18 mouse cellular contexts compared by ENCODE assay signal in genomic region chr19:10189022-10189421, GRCm38 (mm10). TPM values are rescaled to one million over a fixed set of nuclear protein-coding genes. Genes with fewer than 3 reads are reported as not detected.
DNase-seq lines count a peak whose midpoint lies in the region; ATAC-seq and TF ChIP-seq lines count a peak whose summit lies in the region.
"Had no signal": no experiment of that assay in that cellular context is flagged by ENCODE, and none has a peak within 500 bp of the region (broad histone marks: within the 10 kb centered on the region; RNA-seq: fewer than 3 reads in every experiment).

No protein-coding gene starts in this region.

- no peak for TF ChIP-seq EP300 in liver, postnatal 0 days (IDR thresholded peaks at IDR 0.05; ENCODE audit: low read depth)

- H3K4me3 ChIP-seq in forebrain, embryonic 13.5 days, result no peak overlapping the region
- no peak overlapping the region for H3K4me3 ChIP-seq in forebrain, embryonic 12.5 days (replicated peaks)
- no peak overlapping the region for H3K4me3 ChIP-seq in intestine, embryonic 15.5 days (replicated peaks)
- no peak overlapping the region for H3K4me3 ChIP-seq in intestine, embryonic 16.5 days (ENCODE audit: low read length)
- no peak overlapping the region for H3K4me3 ChIP-seq in liver, embryonic 12.5 days
- H3K4me3 ChIP-seq in liver, postnatal 0 days (ENCODE audit: low read depth, low read length), result no peak overlapping the region
- no peak overlapping the region for H3K4me3 ChIP-seq in macrophage (ENCODE audit: inconsistent target)
- H3K4me3 ChIP-seq: erythroblast, embryonic 14.5 days; megakaryocyte, embryonic 14.5 days had no signal

- H3K9ac ChIP-seq in forebrain, embryonic 13.5 days, result no peak overlapping the region
- H3K9ac ChIP-seq in forebrain, embryonic 12.5 days, result no peak overlapping the region
- H3K9ac ChIP-seq in intestine, embryonic 15.5 days, result no peak overlapping the region
- H3K9ac ChIP-seq in intestine, embryonic 16.5 days (ENCODE audit: low read depth, low read length), result no peak overlapping the region
- no peak overlapping the region for H3K9ac ChIP-seq in liver, embryonic 12.5 days
- H3K9ac ChIP-seq in liver, postnatal 0 days (replicated peaks), result no peak overlapping the region
- H3K9ac ChIP-seq: liver, embryonic 14.5 days had no signal

- WGBS in forebrain, embryonic 13.5 days, result 94% methylated on average over 6 of the region's 6 CpGs
- WGBS in forebrain, embryonic 12.5 days, result 93% methylated on average over 6 of the region's 6 CpGs
- 92% methylated on average over 6 of the region's 6 CpGs for WGBS in intestine, embryonic 15.5 days
- 94% methylated on average over 6 of the region's 6 CpGs for WGBS in intestine, embryonic 16.5 days
- 91% methylated on average over 6 of the region's 6 CpGs for WGBS in liver, embryonic 12.5 days (ENCODE audit: insufficient replicate concordance)
- 95% methylated on average over 6 of the region's 6 CpGs for WGBS in liver, postnatal 0 days (ENCODE audit: insufficient replicate concordance)
- WGBS in macrophage (ENCODE audit: missing documents), result 96% methylated on average over 6 of the region's 6 CpGs

- no peak for TF ChIP-seq CTCF in liver, postnatal 0 days (IDR thresholded peaks at IDR 0.05; ENCODE audit: low read depth)

- H3K36me3 ChIP-seq in forebrain, embryonic 13.5 days (ENCODE audit: poor library complexity, severe bottlenecking), result peaks cover 90% of the 10 kb centered on the region
- H3K36me3 ChIP-seq in forebrain, embryonic 12.5 days (replicated peaks), result peaks cover 92% of the 10 kb centered on the region
- H3K36me3 ChIP-seq in intestine, embryonic 15.5 days, result peaks cover 72% of the 10 kb centered on the region
- H3K36me3 ChIP-seq in intestine, embryonic 16.5 days (ENCODE audit: control insufficient read depth, insufficient read depth, low read length), result peaks cover 38% of the 10 kb centered on the region
- H3K36me3 ChIP-seq in liver, embryonic 12.5 days, result peaks cover 95% of the 10 kb centered on the region
- H3K36me3 ChIP-seq in liver, postnatal 0 days (replicated peaks; ENCODE audit: insufficient read depth, low read length), result peaks cover 73% of the 10 kb centered on the region
- peaks cover 37% of the 10 kb centered on the region; the same call in 1 of the 2 replicates for H3K36me3 ChIP-seq in macrophage (ENCODE audit: inconsistent target)

- H3K27me3 ChIP-seq in forebrain, embryonic 13.5 days, result no peaks in the 10 kb centered on the region
- no peaks in the 10 kb centered on the region for H3K27me3 ChIP-seq in forebrain, embryonic 12.5 days
- H3K27me3 ChIP-seq in intestine, embryonic 15.5 days (replicated peaks), result no peaks in the 10 kb centered on the region
- H3K27me3 ChIP-seq in intestine, embryonic 16.5 days (replicated peaks; ENCODE audit: control insufficient read depth, insufficient read depth, low read length), result no peaks in the 10 kb centered on the region
- no peaks in the 10 kb centered on the region for H3K27me3 ChIP-seq in liver, embryonic 12.5 days (replicated peaks)
- no peaks in the 10 kb centered on the region for H3K27me3 ChIP-seq in liver, postnatal 0 days (ENCODE audit: insufficient read depth, low read length)
- H3K27me3 ChIP-seq: CH12.LX; megakaryocyte, embryonic 14.5 days had no signal

- H3K27ac ChIP-seq in forebrain, embryonic 13.5 days, result peak overlapping the region; percentile 59
- no peak overlapping the region for H3K27ac ChIP-seq in forebrain, embryonic 12.5 days
- 0 out of 2 replicates have a peak overlapping the region, but pooled peaks have one; percentile 22 for H3K27ac ChIP-seq in intestine, embryonic 15.5 days
- no peak overlapping the region; the same call in 1 of the 2 replicates for H3K27ac ChIP-seq in intestine, embryonic 16.5 days (ENCODE audit: low read length)
- H3K27ac ChIP-seq in liver, embryonic 12.5 days, result 0 out of 2 replicates have a peak overlapping the region, but pooled peaks have one; percentile 5
- no peak overlapping the region for H3K27ac ChIP-seq in liver, postnatal 0 days (ENCODE audit: low read depth)
- 0 out of 2 replicates have a peak overlapping the region, but pooled peaks have one; percentile 24 for H3K27ac ChIP-seq in macrophage
- H3K27ac ChIP-seq: liver, embryonic 14.5 days had no signal

- ATAC-seq in forebrain, embryonic 13.5 days, result no peak
- ATAC-seq in forebrain, embryonic 12.5 days (ENCODE audit: low FRiP score), result no peak
- no peak for ATAC-seq in intestine, embryonic 15.5 days
- ATAC-seq in intestine, embryonic 16.5 days, result no peak
- ATAC-seq in liver, embryonic 12.5 days, result no peak
- no peak for ATAC-seq in liver, postnatal 0 days
- ATAC-seq: inflammation-experienced regulatory T-cells, adult 6 months; lung, postnatal 0 days had no signal

- no peaks in the 10 kb centered on the region for H3K9me3 ChIP-seq in forebrain, embryonic 13.5 days (replicated peaks)
- no peaks in the 10 kb centered on the region for H3K9me3 ChIP-seq in forebrain, embryonic 12.5 days
- no peaks in the 10 kb centered on the region for H3K9me3 ChIP-seq in intestine, embryonic 15.5 days
- no peaks in the 10 kb centered on the region for H3K9me3 ChIP-seq in intestine, embryonic 16.5 days (ENCODE audit: control insufficient read depth, low read length)
- H3K9me3 ChIP-seq in liver, embryonic 12.5 days (replicated peaks), result no peaks in the 10 kb centered on the region
- no peaks in the 10 kb centered on the region for H3K9me3 ChIP-seq in liver, postnatal 0 days (ENCODE audit: low read length)
- H3K9me3 ChIP-seq: limb, embryonic 10.5 days; megakaryocyte, embryonic 14.5 days had no signal

- no peak overlapping the region for H3K4me2 ChIP-seq in forebrain, embryonic 13.5 days
- H3K4me2 ChIP-seq in forebrain, embryonic 12.5 days, result no peak overlapping the region
- H3K4me2 ChIP-seq in intestine, embryonic 15.5 days (replicated peaks), result no peak overlapping the region
- H3K4me2 ChIP-seq in intestine, embryonic 16.5 days (ENCODE audit: low read depth, low read length), result no peak overlapping the region
- H3K4me2 ChIP-seq in liver, embryonic 12.5 days, result no peak overlapping the region
- H3K4me2 ChIP-seq in liver, postnatal 0 days (ENCODE audit: low read depth, low read length), result no peak overlapping the region

- DNase-seq in liver, postnatal 0 days, result no peak
- DNase-seq: heart, postnatal 10 days; thymus, postnatal 25 days had no signal

- H3K79me2 ChIP-seq in macrophage (ENCODE audit: inconsistent target), result peaks cover 33% of the 10 kb centered on the region

- peaks cover 48% of the 10 kb centered on the region for H3K4me1 ChIP-seq in forebrain, embryonic 13.5 days
- H3K4me1 ChIP-seq in forebrain, embryonic 12.5 days, result peaks cover 28% of the 10 kb centered on the region
- peaks cover 34% of the 10 kb centered on the region for H3K4me1 ChIP-seq in intestine, embryonic 15.5 days (replicated peaks)
- peaks cover 14% of the 10 kb centered on the region for H3K4me1 ChIP-seq in intestine, embryonic 16.5 days (ENCODE audit: control insufficient read depth, insufficient read depth, low read length)
- H3K4me1 ChIP-seq in liver, embryonic 12.5 days, result peaks cover 47% of the 10 kb centered on the region
- H3K4me1 ChIP-seq in liver, postnatal 0 days (ENCODE audit: insufficient read depth), result peaks cover 32% of the 10 kb centered on the region

RNA-seq across cellular contexts. Expression of gene Fads1, which starts 6.3 kb away (rescaled TPM):
- polyA plus RNA-seq in forebrain, embryonic 13.5 days (2015; fragmentation: Nextera tagmentation; extraction: Ambion mirVana), result 148 and 172 TPM in 2 replicates
- polyA plus RNA-seq in forebrain, embryonic 12.5 days (2016; fragmentation: Nextera tagmentation; extraction: Ambion mirVana), result 187 and 195 TPM in 2 replicates
- 145 and 146 TPM in 2 replicates for polyA plus RNA-seq in intestine, embryonic 15.5 days (2015; fragmentation: Nextera tagmentation; extraction: Ambion mirVana)
- polyA plus RNA-seq in intestine, embryonic 16.5 days (2015; fragmentation: Nextera tagmentation; extraction: Ambion mirVana), result 146 and 154 TPM in 2 replicates
- 86.4 and 91.6 TPM in 2 replicates for polyA plus RNA-seq in liver, embryonic 12.5 days (2016; fragmentation: Nextera tagmentation; extraction: Ambion mirVana)
- polyA plus RNA-seq in liver, postnatal 0 days (2015; fragmentation: Nextera tagmentation; extraction: Ambion mirVana), result 88.0 and 97.1 TPM in 2 replicates
- total RNA-seq in macrophage (2018; cell fraction: chromatin; rRNA removed), result 10 to 100 TPM in 17 of 26 experiments, 1 to 10 TPM in 9; 1.8 to 88.5 (median 20.6) TPM
- 100 to 1,000 TPM in 19 of 26 experiments, 10 to 100 TPM in 7; 60.5 to 162 (median 111) TPM for total RNA-seq in macrophage (2018; cell fraction: cytosol; rRNA removed)
- total RNA-seq in macrophage (2018; cell fraction: nucleus; rRNA removed), result 100 to 1,000 TPM in 6 of 26 experiments, 10 to 100 TPM in 19, 1 to 10 TPM in 1; 7.6 to 131 (median 53.2) TPM
- 63.4 to 93.5 TPM (median 74.9 TPM) in 3 replicates for polyA plus RNA-seq in macrophage (2018)

RNA-seq across cellular contexts. Expression of gene Tmem258, which starts 14.8 kb away (rescaled TPM):
- 408 and 447 TPM in 2 replicates for polyA plus RNA-seq in forebrain, embryonic 13.5 days (2015; fragmentation: Nextera tagmentation; extraction: Ambion mirVana)
- polyA plus RNA-seq in forebrain, embryonic 12.5 days (2016; fragmentation: Nextera tagmentation; extraction: Ambion mirVana), result 336 and 355 TPM in 2 replicates
- polyA plus RNA-seq in intestine, embryonic 15.5 days (2015; fragmentation: Nextera tagmentation; extraction: Ambion mirVana), result 470 and 520 TPM in 2 replicates
- 466 and 467 TPM in 2 replicates for polyA plus RNA-seq in intestine, embryonic 16.5 days (2015; fragmentation: Nextera tagmentation; extraction: Ambion mirVana)
- 350 and 353 TPM in 2 replicates for polyA plus RNA-seq in liver, embryonic 12.5 days (2016; fragmentation: Nextera tagmentation; extraction: Ambion mirVana)
- 183 and 195 TPM in 2 replicates for polyA plus RNA-seq in liver, postnatal 0 days (2015; fragmentation: Nextera tagmentation; extraction: Ambion mirVana)
- 10 to 100 TPM in 25 of 26 experiments, 1 to 10 TPM in 1; 6.3 to 45.1 (median 23.2) TPM for total RNA-seq in macrophage (2018; cell fraction: chromatin; rRNA removed)
- total RNA-seq in macrophage (2018; cell fraction: cytosol; rRNA removed), result 100 to 1,000 TPM in 7 of 26 experiments, 10 to 100 TPM in 19; 69.4 to 116 (median 93.9) TPM
- total RNA-seq in macrophage (2018; cell fraction: nucleus; rRNA removed), result 10 to 100 TPM; 12.3 to 48.6 (median 32.6) TPM
- polyA plus RNA-seq in macrophage (2018), result 135 to 169 TPM (median 137 TPM) in 3 replicates

RNA-seq across cellular contexts. Expression of gene Fen1, which starts 14.9 kb away (rescaled TPM):
- polyA plus RNA-seq in forebrain, embryonic 13.5 days (2015; fragmentation: Nextera tagmentation; extraction: Ambion mirVana), result 98.8 and 104 TPM in 2 replicates
- polyA plus RNA-seq in forebrain, embryonic 12.5 days (2016; fragmentation: Nextera tagmentation; extraction: Ambion mirVana), result 130 and 134 TPM in 2 replicates
- 92.2 and 97.4 TPM in 2 replicates for polyA plus RNA-seq in intestine, embryonic 15.5 days (2015; fragmentation: Nextera tagmentation; extraction: Ambion mirVana)
- 77.9 and 87.8 TPM in 2 replicates for polyA plus RNA-seq in intestine, embryonic 16.5 days (2015; fragmentation: Nextera tagmentation; extraction: Ambion mirVana)
- polyA plus RNA-seq in liver, embryonic 12.5 days (2016; fragmentation: Nextera tagmentation; extraction: Ambion mirVana), result 198 and 200 TPM in 2 replicates
- 59.4 and 67.0 TPM in 2 replicates for polyA plus RNA-seq in liver, postnatal 0 days (2015; fragmentation: Nextera tagmentation; extraction: Ambion mirVana)
- total RNA-seq in macrophage (2018; cell fraction: chromatin; rRNA removed), result 1 to 10 TPM; 1.0 to 6.2 (median 2.4) TPM
- total RNA-seq in macrophage (2018; cell fraction: cytosol; rRNA removed), result 10 to 100 TPM; 13.9 to 28.0 (median 21.1) TPM
- 10 to 100 TPM in 16 of 26 experiments, 1 to 10 TPM in 10; 3.5 to 35.0 (median 11.2) TPM for total RNA-seq in macrophage (2018; cell fraction: nucleus; rRNA removed)
- 13.8 to 52.7 TPM (median 20.3 TPM) in 3 replicates for polyA plus RNA-seq in macrophage (2018)

RNA-seq across cellular contexts. Expression of gene Myrf, which starts 51.5 kb away (rescaled TPM):
- 0.22 and 0.31 TPM in 2 replicates for polyA plus RNA-seq in forebrain, embryonic 13.5 days (2015; fragmentation: Nextera tagmentation; extraction: Ambion mirVana)
- polyA plus RNA-seq in forebrain, embryonic 12.5 days (2016; fragmentation: Nextera tagmentation; extraction: Ambion mirVana), result 0.72 and 0.87 TPM in 2 replicates
- polyA plus RNA-seq in intestine, embryonic 15.5 days (2015; fragmentation: Nextera tagmentation; extraction: Ambion mirVana), result 12.0 and 14.4 TPM in 2 replicates
- polyA plus RNA-seq in intestine, embryonic 16.5 days (2015; fragmentation: Nextera tagmentation; extraction: Ambion mirVana), result 9.9 and 10.1 TPM in 2 replicates
- 6.6 TPM in 2 replicates for polyA plus RNA-seq in liver, embryonic 12.5 days (2016; fragmentation: Nextera tagmentation; extraction: Ambion mirVana)
- 2.1 and 2.5 TPM in 2 replicates for polyA plus RNA-seq in liver, postnatal 0 days (2015; fragmentation: Nextera tagmentation; extraction: Ambion mirVana)
- 1 to 10 TPM in 11 of 26 experiments, under 1 TPM in 11, not detected in 4; 0.18 to 3.1 (median 0.97) TPM for total RNA-seq in macrophage (2018; cell fraction: chromatin; rRNA removed)
- total RNA-seq in macrophage (2018; cell fraction: cytosol; rRNA removed), result 1 to 10 TPM in 8 of 26 experiments, under 1 TPM in 18; 0.09 to 2.9 (median 0.54) TPM
- total RNA-seq in macrophage (2018; cell fraction: nucleus; rRNA removed), result 1 to 10 TPM in 5 of 26 experiments, under 1 TPM in 18, not detected in 3; 0.12 to 2.7 (median 0.64) TPM
- polyA plus RNA-seq in macrophage (2018), result 0.08 to 0.37 TPM (median 0.17 TPM) in 3 replicates
- total RNA-seq: gastrocnemius, postnatal 25 days; neutrophil, adult 5-6 weeks had no signal
- polyA plus RNA-seq: inflammation-experienced regulatory T-cells, adult 6 months had no signal

Comparison
In these comparisons a context has a peak if more than half of its experiments do, and no peak if none do; other contexts are left out.
1. H3K27ac ChIP-seq: peak in forebrain, embryonic 13.5 days (single experiment), intestine, embryonic 15.5 days (single experiment), liver, embryonic 12.5 days (single experiment) and macrophage (single experiment); none in forebrain, embryonic 12.5 days (single experiment), intestine, embryonic 16.5 days (single experiment) and liver, postnatal 0 days (single experiment).